Mouse (Mus musculus): ENCODE results near the gene Glt28d2.
"Not testable (repeated sequence)": the region's sequence is repeated elsewhere in the genome, so short reads cannot be mapped to it uniquely, and the experiment has no call there.

The Glt28d2 gene

GRCm38 (mm10) chr3:85887239-85887827, at the start of gene Glt28d2, which contains the start of gene Gm37240:
Gene Glt28d2 (minus strand): TSS chr3:85887516.
Gene Gm37240 (minus strand): TSS chr3:85887518.
- DNase-seq (ENCODE audit: low read depth, low spot score) = peak; percentile 62

GRCm38 (mm10) chr3:85933586-85933985, 46.3 kb upstream of the Glt28d2 start:
- DNase-seq (ENCODE audit: low read depth, low spot score) = no peak

GRCm38 (mm10) chr3:85931859-85932258, 44.5 kb upstream of the Glt28d2 start:
- no peak for DNase-seq (ENCODE audit: low read depth, low spot score)

- DNase-seq (ENCODE audit: low read depth, low spot score) = no peak
Observed at GRCm38 (mm10) chr3:85930671-85931255, 43.4 kb upstream of the Glt28d2 start.

GRCm38 (mm10) chr3:85929711-85930110, 42.4 kb upstream of the Glt28d2 start:
- DNase-seq (ENCODE audit: low read depth, low spot score) = no peak

GRCm38 (mm10) chr3:85928140-85928611, 40.9 kb upstream of the Glt28d2 start:
- peak; percentile 94 for DNase-seq (ENCODE audit: low read depth, low spot score)

GRCm38 (mm10) chr3:85927296-85927695, 40.0 kb upstream of the Glt28d2 start:
- DNase-seq (ENCODE audit: low read depth, low spot score) = no peak

GRCm38 (mm10) chr3:85923954-85924945, 36.9 kb upstream of the Glt28d2 start:
- DNase-seq (ENCODE audit: low read depth, low spot score) = peak; percentile 92

GRCm38 (mm10) chr3:85923343-85923742, 36.0 kb upstream of the Glt28d2 start:
- no peak for DNase-seq (ENCODE audit: low read depth, low spot score)

- no peak for DNase-seq (ENCODE audit: low read depth, low spot score)
Observed at GRCm38 (mm10) chr3:85922331-85922730, 35.0 kb upstream of the Glt28d2 start.

- DNase-seq (ENCODE audit: low read depth, low spot score) = not testable (repeated sequence)
Observed at GRCm38 (mm10) chr3:85920671-85921070, 33.4 kb upstream of the Glt28d2 start.

GRCm38 (mm10) chr3:85917600-85917999, 30.3 kb upstream of the Glt28d2 start:
- DNase-seq (ENCODE audit: low read depth, low spot score) = peak; percentile 63

GRCm38 (mm10) chr3:85914806-85915205, 27.5 kb upstream of the Glt28d2 start:
- DNase-seq (ENCODE audit: low read depth, low spot score) = no peak

GRCm38 (mm10) chr3:85907136-85907535, 19.8 kb upstream of the Glt28d2 start:
- DNase-seq (ENCODE audit: low read depth, low spot score) = no peak

- DNase-seq (ENCODE audit: low read depth, low spot score) = no peak
Observed at GRCm38 (mm10) chr3:85904371-85904770, 17.1 kb upstream of the Glt28d2 start.

- no peak for DNase-seq (ENCODE audit: low read depth, low spot score)
Observed at GRCm38 (mm10) chr3:85895020-85895419, 7.7 kb upstream of the Glt28d2 start.

- peak; percentile 54 for DNase-seq (ENCODE audit: low read depth, low spot score)
Observed at GRCm38 (mm10) chr3:85891571-85891970, 4.3 kb upstream of the Glt28d2 start.

GRCm38 (mm10) chr3:85888221-85888671, 930 bp upstream of the Glt28d2 start:
- DNase-seq (ENCODE audit: low read depth, low spot score) = peak; percentile 11

GRCm38 (mm10) chr3:85886636-85887238, 579 bp downstream of the Glt28d2 start:
- DNase-seq (ENCODE audit: low read depth, low spot score) = no peak

GRCm38 (mm10) chr3:85885906-85886305, 1.4 kb downstream of the Glt28d2 start:
- no peak for DNase-seq (ENCODE audit: low read depth, low spot score)

- no peak for DNase-seq (ENCODE audit: low read depth, low spot score)
Observed at GRCm38 (mm10) chr3:85880687-85881086, 6.6 kb downstream of the Glt28d2 start.

- DNase-seq (ENCODE audit: low read depth, low spot score) = no peak
Observed at GRCm38 (mm10) chr3:85880068-85880467, 7.2 kb downstream of the Glt28d2 start.
